Mouse (Mus musculus): ENCODE results near the gene Hist1h2ai. TPM values are rescaled to one million over a fixed set of nuclear protein-coding genes. Genes with fewer than 3 reads are reported as not detected.

The Hist1h2ai gene
- total and polyA plus RNA-seq, 3 experiments, result 8.2 to 1,435 TPM; not detected in 1

DNA sequence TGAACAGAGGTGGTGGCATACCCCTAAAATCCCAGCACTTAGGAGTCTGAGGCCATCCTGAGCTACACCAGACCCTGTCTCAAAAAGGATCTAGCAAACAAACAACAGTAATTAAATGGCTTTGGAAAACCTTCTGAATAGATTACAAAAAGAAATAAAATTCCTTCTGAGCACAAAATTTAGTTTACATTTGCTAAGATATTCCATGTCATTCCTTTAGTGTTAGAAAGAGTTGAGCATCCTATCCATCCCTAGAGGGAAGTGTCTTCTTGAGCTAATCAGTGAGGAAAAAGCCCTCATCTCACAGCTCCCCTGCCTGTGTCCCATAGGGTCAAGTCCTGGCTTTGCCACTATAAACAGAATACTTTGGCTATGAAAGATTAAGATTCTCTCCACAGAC is 18.4 kb upstream of the Hist1h2ai start, which contains the start of gene Olfr1359:
Gene Olfr1359, plus strand, starts transcription at position 301 of the 400 bp plus-strand sequence.
- peaks cover 0 to 3% of the 10 kb centered on the region in 2 experiments; a peak in 2 of 4 replicates for H3K27me3 ChIP-seq (ENCODE audit: control insufficient read depth in 1 of 2, insufficient read depth in 2 of 2, low read length in 2 of 2)

DNA sequence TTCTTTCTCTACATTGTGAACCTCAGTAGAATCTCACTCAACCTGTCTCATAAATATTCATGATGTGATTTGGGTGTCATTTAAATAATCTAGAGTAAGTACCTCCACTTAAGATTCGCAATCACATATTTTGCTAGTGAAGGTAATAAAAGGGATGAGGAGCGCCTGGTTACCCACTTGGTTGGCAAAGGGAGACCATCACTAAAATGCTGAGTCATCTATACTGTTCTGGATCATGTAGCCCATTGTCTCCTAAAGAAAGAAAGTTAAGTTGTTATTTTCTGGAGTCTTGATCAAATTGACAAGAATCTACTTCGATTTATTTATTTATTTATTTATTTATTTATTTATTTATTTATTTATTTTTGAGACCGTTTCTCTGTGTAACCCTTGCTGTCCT is 9.6 kb upstream of the Hist1h2ai start:
- TF ChIP-seq MAFK (IDR thresholded peaks at IDR 0.05; ENCODE audit: borderline replicate concordance, low read depth, low read length) (peak; percentile 87; the same call in 1 of the 2 replicates), POLR2AphosphoS5 (IDR thresholded peaks at IDR 0.05; ENCODE audit: borderline replicate concordance, low read depth, low read length) (no peak)
- DNase-seq (ENCODE audit: low read depth, low spot score), result no peak
- Histone ChIP-seq H3K27me3 (ENCODE audit: control insufficient read depth in 1 of 2, insufficient read depth in 2 of 2, low read length in 2 of 2) (peaks cover 0 to 3% of the 10 kb centered on the region in 2 experiments; a peak in 2 of 4 replicates), H3K9me3 (replicated peaks; ENCODE audit: insufficient read depth, low read length) (no peaks in the 10 kb centered on the region), H3K4me1 (ENCODE audit: control insufficient read depth in 1 of 2, insufficient read depth in 2 of 2, low read length in 2 of 2) (peaks cover 0 to 7% of the 10 kb centered on the region in 2 experiments; a peak in 2 of 4 replicates), H3K36me3 (ENCODE audit: control insufficient read depth in 1 of 2, insufficient read depth in 2 of 2, low read length in 2 of 2) (peaks cover 0 to 9% of the 10 kb centered on the region in 2 experiments; a peak in 2 of 4 replicates), H3K79me2 (ENCODE audit: control insufficient read depth, insufficient read depth, low read length, poor library complexity) (no peaks in the 10 kb centered on the region; the same call in 1 of the 2 replicates), H3K4me3 (ENCODE audit: control insufficient read depth in 1 of 2, insufficient read depth in 1 of 2, low read depth in 2 of 2, low read length in 2 of 2) (no peak overlapping the region), H3K9ac (ENCODE audit: control insufficient read depth, low read depth, low read length, poor library complexity, severe bottlenecking) (no peak overlapping the region), H3K27ac (ENCODE audit: control insufficient read depth, low read depth, low read length) (no peak overlapping the region)

More for the DNA sequence above, 18.4 kb upstream of the Hist1h2ai start, which contains the start of gene Olfr1359:
- no peak within 1 kb of the TSS for H3K27ac ChIP-seq (ENCODE audit: control insufficient read depth, low read depth, low read length)
- no peaks in the 10 kb centered on the region for H3K4me1 ChIP-seq (ENCODE audit: control insufficient read depth in 1 of 2, insufficient read depth in 2 of 2, low read length in 2 of 2)
- no peaks in the 10 kb centered on the region for H3K79me2 ChIP-seq (ENCODE audit: control insufficient read depth, insufficient read depth, low read length, poor library complexity)
- no peak within 1 kb of the TSS for H3K4me3 ChIP-seq (ENCODE audit: control insufficient read depth in 1 of 2, insufficient read depth in 1 of 2, low read depth in 2 of 2, low read length in 2 of 2)
- DNase-seq (ENCODE audit: low read depth, low spot score), result no peak
- no peaks in the 10 kb centered on the region for H3K9me3 ChIP-seq (replicated peaks; ENCODE audit: insufficient read depth, low read length)
- no peak for TF ChIP-seq POLR2A (IDR thresholded peaks at IDR 0.05; ENCODE audit: control insufficient read depth in 1 of 2, insufficient read depth in 1 of 2, low read depth in 1 of 2, low read length in 2 of 2, poor library complexity in 1 of 2)
- TF ChIP-seq CHD1 (IDR thresholded peaks at IDR 0.05; ENCODE audit: low read depth, low read length), result no peak
- TF ChIP-seq HCFC1 (IDR thresholded peaks at IDR 0.05; ENCODE audit: low read depth, low read length), result no peak
- no peak for TF ChIP-seq POLR2AphosphoS2 (IDR thresholded peaks at IDR 0.05; ENCODE audit: low read length)
- no peak for TF ChIP-seq RCOR1 (IDR thresholded peaks at IDR 0.05; ENCODE audit: low read depth, low read length)
- TF ChIP-seq GATA1 (IDR thresholded peaks at IDR 0.05; ENCODE audit: low read depth, low read length), result no peak
- no peak for TF ChIP-seq ZNF384 (IDR thresholded peaks at IDR 0.05; ENCODE audit: low read depth, low read length)
- no peak for TF ChIP-seq GABPA (IDR thresholded peaks at IDR 0.05; ENCODE audit: low read depth, low read length)
- TF ChIP-seq UBTF (IDR thresholded peaks at IDR 0.05; ENCODE audit: borderline replicate concordance, insufficient read depth, low read depth, low read length), result no peak
- no peak for TF ChIP-seq SMC3 (IDR thresholded peaks at IDR 0.05; ENCODE audit: low read depth, low read length)
- TF ChIP-seq KAT2A (conservative IDR thresholded peaks at IDR 0.05; ENCODE audit: low read depth, low read length), result no peak
- TF ChIP-seq MEF2A (IDR thresholded peaks at IDR 0.05; ENCODE audit: extremely low read depth, insufficient replicate concordance, low read depth, low read length, poor library complexity, severe bottlenecking), result no peak
- TF ChIP-seq ZMIZ1 (IDR thresholded peaks at IDR 0.05; ENCODE audit: low read depth, low read length), result no peak
- TF ChIP-seq POLR2AphosphoS5 (IDR thresholded peaks at IDR 0.05; ENCODE audit: borderline replicate concordance, low read depth, low read length), result no peak
- no peak for TF ChIP-seq SIN3A (IDR thresholded peaks at IDR 0.05; ENCODE audit: low read length)
- no peak for TF ChIP-seq TCF12 (IDR thresholded peaks at IDR 0.05; ENCODE audit: low read depth, low read length)
- no peaks in the 10 kb centered on the region for H3K36me3 ChIP-seq (ENCODE audit: control insufficient read depth in 1 of 2, insufficient read depth in 2 of 2, low read length in 2 of 2)
- H3K9ac ChIP-seq (ENCODE audit: control insufficient read depth, low read depth, low read length, poor library complexity, severe bottlenecking), result no peak within 1 kb of the TSS
